Mouse (Mus musculus) neural tube, embryonic 12.5 days (tissue): ENCODE results near the gene Setx. TPM values are rescaled to one million over a fixed set of nuclear protein-coding genes. Genes with fewer than 3 reads are reported as not detected.
"Not testable (repeated sequence)": the region's sequence is repeated elsewhere in the genome, so short reads cannot be mapped to it uniquely, and the experiment has no call there.

ENCODE experiments used
- ATAC-seq: fragments of 200-750 bp; cut with Nextera tagmentation; 2 replicates; pipeline ENCODE4 v1.8.0; 2017; ENCODE audit warnings: low read depth, mild to moderate bottlenecking, moderate TSS enrichment, moderate library complexity; ENCODE audit not compliant: low FRiP score
- H3K27ac ChIP-seq: fragments of 300-500 bp; sonication (generic); 2 replicates; pipeline ENCODE4 v1.5.1; 2016
- H3K27me3 ChIP-seq: fragments of 300-500 bp; sonication (generic); replicated peaks from 2 replicates; pipeline ENCODE4 v1.6.1; 2016; ENCODE audit warnings: mild to moderate bottlenecking
- H3K36me3 ChIP-seq: fragments of 300-500 bp; sonication (generic); 2 replicates; pipeline ENCODE4 v1.6.1; 2016; ENCODE audit warnings: mild to moderate bottlenecking
- H3K4me1 ChIP-seq: fragments of 300-500 bp; sonication (generic); 2 replicates; pipeline ENCODE4 v1.6.1; 2016
- H3K4me2 ChIP-seq: fragments of 300-500 bp; sonication (generic); replicated peaks from 2 replicates; pipeline ENCODE4 v1.6.1; 2016; ENCODE audit warnings: mild to moderate bottlenecking
- H3K4me3 ChIP-seq: fragments of 300-500 bp; sonication (generic); 2 replicates; pipeline ENCODE4 v1.5.1; 2016
- H3K9ac ChIP-seq: fragments of 300-500 bp; sonication (generic); 2 replicates; pipeline ENCODE4 v1.6.1; 2016; ENCODE audit warnings: mild to moderate bottlenecking
- H3K9me3 ChIP-seq: fragments of 300-500 bp; sonication (generic); 2 replicates; pipeline ENCODE4 v1.6.1; 2016; ENCODE audit warnings: mild to moderate bottlenecking
- WGBS: fragments of 180-500 bp; shearing (Covaris S2); methylation state at CpG from one replicate; pipeline ENCODE4 v1.1.7; 2016; 5-methylcytosine and 5-hydroxymethylcytosine counted together
- polyA plus RNA-seq: library from polyadenylated mRNA; unstranded; fragments of >200 nt; fragmentation: Nextera tagmentation; extraction: Ambion mirVana; gene quantifications from 2 replicates; pipeline ENCODE4 v1.2.1, GENCODE M21; 2016

Gene Setx
- polyA plus RNA-seq, 1 experiment from 2014 or later: 19.1 TPM

DNA sequence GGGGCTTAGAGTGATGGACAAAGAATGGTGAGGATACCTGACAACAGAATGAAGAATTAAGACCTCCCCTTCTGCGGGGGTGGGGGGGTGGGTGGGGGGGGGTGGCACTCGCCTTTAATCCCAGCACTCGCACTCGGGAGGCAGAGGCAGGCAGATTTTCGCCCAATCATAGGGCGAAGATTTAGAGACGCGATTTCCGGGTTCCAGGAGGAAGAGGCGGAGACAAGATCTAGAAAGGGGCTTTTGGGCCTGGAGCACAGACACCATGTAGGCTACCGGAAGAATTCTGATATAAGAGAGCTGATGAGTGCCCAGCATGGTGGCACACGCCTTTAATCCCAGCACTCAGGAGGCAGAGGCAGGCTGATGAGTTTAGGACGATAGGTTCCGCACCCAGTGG, 24.3 kb upstream of the Setx start:
- WGBS: 91% methylated on average over 14 of the region's 14 CpGs
- H3K27me3 ChIP-seq: no peaks in the 10 kb centered on the region
- peaks cover 3% of the 10 kb centered on the region; the same call in 1 of the 2 replicates for H3K4me1 ChIP-seq
- H3K4me3 ChIP-seq: no peak overlapping the region
- no peak overlapping the region for H3K9ac ChIP-seq
- no peak overlapping the region for H3K4me2 ChIP-seq
- H3K27ac ChIP-seq: no peak overlapping the region
- ATAC-seq: no peak
- no peaks in the 10 kb centered on the region for H3K36me3 ChIP-seq
- no peaks in the 10 kb centered on the region for H3K9me3 ChIP-seq

DNA sequence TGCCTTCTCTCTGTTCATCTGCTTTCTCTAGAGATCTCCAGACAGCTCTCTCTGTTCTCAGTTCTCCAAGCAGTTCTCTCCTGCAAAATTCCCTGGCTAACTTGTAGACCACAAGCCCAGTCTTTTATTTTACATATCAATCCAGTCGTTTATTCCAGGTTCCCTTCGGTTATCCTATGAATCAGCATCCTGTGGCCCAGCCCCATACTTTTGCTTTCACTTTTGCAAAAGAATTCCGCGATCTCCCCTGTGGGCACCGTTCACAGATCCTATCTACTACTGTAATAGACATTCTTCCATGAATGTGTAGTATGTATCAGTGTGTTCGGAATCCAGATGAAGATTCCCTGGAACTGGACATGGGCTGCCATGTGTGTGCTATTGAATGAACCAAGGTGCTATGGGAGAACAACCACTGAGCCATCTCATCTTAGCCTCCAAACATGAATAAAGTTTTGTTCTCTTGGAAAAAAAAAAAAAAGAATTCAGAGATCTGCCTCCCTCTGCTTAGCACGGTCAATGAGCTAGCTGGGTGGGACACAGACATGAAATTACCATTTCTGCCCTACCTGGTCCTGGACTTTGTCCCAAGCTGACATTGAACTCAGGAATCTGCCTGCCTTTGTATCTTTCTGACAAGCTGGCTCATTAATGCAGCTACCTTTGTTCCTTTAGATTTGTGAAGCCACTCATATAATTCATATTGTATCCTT, 23.0 kb upstream of the Setx start:
- no peak overlapping the region for H3K27ac ChIP-seq
- H3K4me3 ChIP-seq: no peak overlapping the region
- no peaks in the 10 kb centered on the region for H3K27me3 ChIP-seq
- H3K4me2 ChIP-seq: no peak overlapping the region
- no peaks in the 10 kb centered on the region for H3K9me3 ChIP-seq
- H3K4me1 ChIP-seq: peaks cover 3% of the 10 kb centered on the region; the same call in 1 of the 2 replicates
- H3K9ac ChIP-seq: no peak overlapping the region
- no peak for ATAC-seq
- no peaks in the 10 kb centered on the region for H3K36me3 ChIP-seq
- WGBS: 77% methylated on average over 7 of the region's 7 CpGs

DNA sequence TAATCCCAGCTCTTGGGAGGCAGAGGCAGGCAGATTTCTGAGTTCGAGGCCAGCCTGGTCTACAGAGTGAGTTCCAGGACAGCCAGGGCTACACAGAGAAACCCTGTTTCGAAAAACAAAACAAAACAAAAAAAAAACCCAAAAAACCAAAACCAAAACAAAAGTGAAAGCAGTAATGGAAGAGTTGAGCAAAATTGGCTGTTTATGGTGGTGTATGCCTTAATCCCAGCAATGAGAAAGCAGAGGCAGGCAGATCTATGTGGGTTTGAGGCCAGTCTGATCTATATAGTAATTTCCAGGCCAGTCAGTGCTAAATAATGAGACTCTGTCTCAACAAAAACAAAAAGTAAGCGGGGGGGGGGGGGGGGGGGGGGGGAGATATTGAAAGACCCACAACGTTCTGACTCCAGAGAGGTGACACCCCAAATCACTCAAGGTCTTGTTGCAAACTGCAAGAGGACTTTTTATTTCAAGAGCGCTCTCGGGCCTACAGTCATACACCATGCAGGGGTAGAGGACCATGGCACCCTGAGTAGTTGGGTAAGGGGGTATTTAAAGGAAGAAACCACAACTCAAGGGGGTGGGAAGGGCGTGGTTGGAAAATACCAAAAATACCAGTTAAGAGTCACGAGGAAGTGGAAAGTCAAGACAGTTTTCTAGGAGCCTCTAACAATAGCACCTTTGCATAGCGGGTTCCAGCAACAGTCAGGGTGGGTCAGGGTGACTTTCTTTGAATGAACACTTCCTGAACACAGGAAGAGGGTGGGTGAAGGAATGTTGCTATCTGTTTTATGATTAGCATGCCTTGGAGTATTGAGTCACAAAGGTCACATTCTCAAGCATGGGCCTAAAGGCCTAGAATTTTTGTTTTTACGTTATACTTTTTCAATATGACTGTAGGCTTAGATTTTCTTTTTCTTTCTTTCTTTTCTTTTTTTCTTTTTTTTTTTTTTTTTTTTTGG, 21.3 kb upstream of the Setx start:
- not testable (repeated sequence) for H3K36me3 ChIP-seq, H3K27ac ChIP-seq, H3K4me1 ChIP-seq, H3K4me2 ChIP-seq, H3K27me3 ChIP-seq, ATAC-seq, H3K9ac ChIP-seq, H3K4me3 ChIP-seq, H3K9me3 ChIP-seq
- 92% methylated on average over 9 of the region's 10 CpGs for WGBS

DNA sequence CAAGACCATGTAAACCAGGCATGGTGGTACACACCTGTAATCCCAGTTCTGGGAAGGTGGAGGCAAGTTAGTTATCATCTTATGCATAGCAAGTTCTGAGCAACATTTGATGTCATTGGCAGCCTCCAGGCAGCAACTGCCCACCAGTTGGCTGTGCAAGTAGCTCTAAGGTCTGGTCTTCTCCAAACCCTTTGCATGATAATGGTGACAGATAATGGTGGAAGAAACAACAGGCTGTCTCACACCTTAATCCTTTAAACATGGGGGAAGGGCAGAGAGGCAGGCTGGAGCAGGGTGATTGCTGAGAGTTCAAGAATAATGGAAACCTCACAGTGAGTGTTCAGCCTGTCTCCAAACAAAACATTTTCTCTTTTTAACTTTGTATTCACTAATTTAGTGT, 3.0 kb upstream of the Setx start:
- Histone ChIP-seq H3K27ac (no peak overlapping the region), H3K4me2 (no peak overlapping the region), H3K36me3 (no peaks in the 10 kb centered on the region), H3K9ac (no peak overlapping the region), H3K4me3 (no peak overlapping the region), H3K4me1 (peaks cover under 1% of the 10 kb centered on the region; the same call in 1 of the 2 replicates), H3K27me3 (no peaks in the 10 kb centered on the region), H3K9me3 (no peaks in the 10 kb centered on the region)
- no peak for ATAC-seq

DNA sequence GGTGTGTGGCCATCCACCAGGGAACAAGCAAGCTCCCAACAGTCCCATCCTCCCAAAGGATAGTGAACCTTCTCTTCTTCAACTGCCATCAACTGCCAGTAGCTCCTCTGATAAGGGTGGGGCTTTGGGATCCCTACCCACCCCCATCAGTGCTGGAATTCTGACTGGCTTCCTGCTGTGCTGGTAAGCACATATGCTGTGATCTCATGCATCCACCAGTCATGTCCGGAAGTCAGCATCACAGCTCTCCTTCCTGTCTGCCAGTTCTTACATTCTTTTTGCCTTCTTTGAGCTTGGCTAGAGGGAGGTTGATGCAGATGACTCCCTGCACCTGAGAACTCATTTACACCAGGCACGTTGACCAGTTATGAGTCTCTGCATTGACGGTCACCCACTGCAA, 1.5 kb upstream of the Setx start:
- Histone ChIP-seq H3K4me2 (no peak overlapping the region), H3K27me3 (no peaks in the 10 kb centered on the region), H3K4me3 (no peak overlapping the region), H3K9ac (no peak overlapping the region), H3K27ac (no peak overlapping the region), H3K4me1 (peaks cover 10% of the 10 kb centered on the region; the same call in 1 of the 2 replicates), H3K36me3 (peaks cover 7% of the 10 kb centered on the region; the same call in 1 of the 2 replicates), H3K9me3 (no peaks in the 10 kb centered on the region)
- 77% methylated on average over 3 of the region's 3 CpGs for WGBS
- ATAC-seq: no peak

DNA sequence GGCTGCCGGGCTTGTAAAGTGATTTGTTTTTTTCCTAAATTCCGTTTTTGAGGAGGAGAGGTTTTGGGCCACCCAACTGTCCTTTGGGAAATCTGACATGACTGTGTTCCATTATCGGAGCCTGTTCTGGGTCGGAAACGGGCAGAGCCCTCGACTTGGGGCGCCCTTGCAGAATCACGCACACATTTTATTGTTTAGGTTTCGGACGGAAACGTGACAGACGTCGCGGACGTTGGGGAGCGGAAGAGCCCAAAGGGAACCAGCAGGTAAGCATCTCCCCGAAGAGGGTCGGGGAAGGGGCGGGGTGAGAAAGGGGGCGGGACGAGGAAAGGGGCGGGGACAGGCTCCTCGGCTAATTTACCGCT, 572 bp downstream of the Setx start:
- H3K4me3 ChIP-seq: peak overlapping the region; percentile 76
- H3K4me1 ChIP-seq: peaks cover 10% of the 10 kb centered on the region; the same call in 1 of the 2 replicates
- H3K9ac ChIP-seq: peak overlapping the region; percentile 83
- 2% methylated on average over 23 of the region's 24 CpGs for WGBS
- peak overlapping the region; percentile 89; the same call in 1 of the 2 replicates for H3K27ac ChIP-seq
- peak overlapping the region; percentile 79 for H3K4me2 ChIP-seq
- H3K9me3 ChIP-seq: no peaks in the 10 kb centered on the region
- H3K27me3 ChIP-seq: no peaks in the 10 kb centered on the region
- H3K36me3 ChIP-seq: peaks cover 20% of the 10 kb centered on the region
- no peak for ATAC-seq

- Histone ChIP-seq H3K27me3 (no peaks in the 10 kb centered on the region), H3K27ac (peak overlapping the region; percentile 89), H3K4me1 (peaks cover 10% of the 10 kb centered on the region; the same call in 1 of the 2 replicates), H3K4me2 (peak overlapping the region; percentile 79), H3K9ac (peak overlapping the region; percentile 83), H3K36me3 (peaks cover 25% of the 10 kb centered on the region), H3K4me3 (peak overlapping the region; percentile 76), H3K9me3 (no peaks in the 10 kb centered on the region)
- WGBS: under 1% methylated on average over 81 of the region's 81 CpGs
- ATAC-seq: peak; percentile 99
Observed at GRCm38 (mm10) chr2:29124936-29125701, 1.1 kb downstream of the Setx start.

DNA sequence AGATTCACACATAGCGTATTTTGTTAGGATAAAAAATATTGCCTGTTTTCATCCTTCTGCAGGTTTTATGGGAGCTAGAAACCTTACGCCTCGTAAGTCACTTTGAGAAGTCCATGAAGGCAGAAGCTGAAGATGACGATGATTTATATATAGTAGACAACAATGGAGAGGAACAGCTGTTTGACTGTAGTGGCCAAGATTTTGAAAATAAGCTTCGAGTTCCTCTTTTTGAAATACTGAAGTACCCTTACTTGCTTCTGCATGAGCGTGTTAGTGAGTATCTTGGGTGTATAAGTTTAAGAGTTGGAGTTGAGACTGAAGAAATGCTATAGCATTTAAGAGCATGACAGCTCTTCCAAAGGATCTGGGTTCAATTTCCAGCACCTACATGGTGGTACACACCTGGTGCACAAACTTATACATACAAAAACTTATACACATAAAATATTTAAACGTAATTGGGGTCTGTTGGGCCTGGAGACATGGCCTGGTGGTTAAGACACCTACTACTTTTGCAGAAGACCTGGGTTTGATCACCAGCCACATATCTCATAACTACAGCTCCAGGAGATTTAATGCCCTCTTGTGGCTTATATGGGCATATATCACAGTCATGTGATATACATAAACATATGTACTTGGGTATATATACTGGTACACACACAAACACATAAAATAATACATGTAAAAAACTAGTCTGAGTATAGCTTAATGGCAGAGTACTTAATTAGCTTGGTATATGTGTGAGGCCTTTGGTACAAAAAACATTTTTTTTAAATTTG, 6.3 kb downstream of the Setx start:
- 96% methylated on average over 7 of the region's 7 CpGs for WGBS
- H3K27ac ChIP-seq: no peak overlapping the region

GRCm38 (mm10) chr2:29135161-29135560, 11.2 kb downstream of the Setx start:
- no peak overlapping the region for H3K4me3 ChIP-seq
- H3K27me3 ChIP-seq: no peaks in the 10 kb centered on the region
- H3K4me2 ChIP-seq: no peak overlapping the region
- H3K36me3 ChIP-seq: peaks cover 53% of the 10 kb centered on the region
- no peaks in the 10 kb centered on the region for H3K9me3 ChIP-seq
- H3K4me1 ChIP-seq: no peaks in the 10 kb centered on the region
- no peak overlapping the region for H3K27ac ChIP-seq
- H3K9ac ChIP-seq: no peak overlapping the region
- ATAC-seq: no peak

More for the DNA sequence above, 6.3 kb downstream of the Setx start:
- H3K36me3 ChIP-seq: peaks cover 51% of the 10 kb centered on the region
- H3K27me3 ChIP-seq: no peaks in the 10 kb centered on the region
- H3K4me1 ChIP-seq: peaks cover 10% of the 10 kb centered on the region; the same call in 1 of the 2 replicates
- H3K9ac ChIP-seq: no peak overlapping the region
- H3K9me3 ChIP-seq: no peaks in the 10 kb centered on the region
- no peak overlapping the region for H3K4me3 ChIP-seq
- H3K4me2 ChIP-seq: no peak overlapping the region
- no peak for ATAC-seq

GRCm38 (mm10) chr2:29151941-29152340, 28.0 kb downstream of the Setx start:
- ATAC-seq: no peak
- 58% methylated on average over 2 of the region's 2 CpGs for WGBS
- Histone ChIP-seq H3K9ac (no peak overlapping the region), H3K4me1 (no peaks in the 10 kb centered on the region), H3K36me3 (peaks cover 73% of the 10 kb centered on the region), H3K4me2 (no peak overlapping the region), H3K9me3 (no peaks in the 10 kb centered on the region), H3K27ac (no peak overlapping the region), H3K27me3 (no peaks in the 10 kb centered on the region), H3K4me3 (no peak overlapping the region)

- H3K4me2 ChIP-seq: no peak overlapping the region
- H3K27ac ChIP-seq: no peak overlapping the region
- H3K27me3 ChIP-seq: no peaks in the 10 kb centered on the region
- WGBS: 95% methylated on average over 5 of the region's 5 CpGs
- no peak overlapping the region for H3K4me3 ChIP-seq
- ATAC-seq: no peak
- H3K4me1 ChIP-seq: no peaks in the 10 kb centered on the region
- peaks cover 70% of the 10 kb centered on the region for H3K36me3 ChIP-seq
- no peaks in the 10 kb centered on the region for H3K9me3 ChIP-seq
- H3K9ac ChIP-seq: no peak overlapping the region
Observed at GRCm38 (mm10) chr2:29168067-29168466, 44.1 kb downstream of the Setx start.
